Mouse (Mus musculus) megakaryocyte, embryonic 14.5 days (primary cell): ENCODE data around the gene Pnpla2. TPM values are rescaled to one million over a fixed set of nuclear protein-coding genes. Genes with fewer than 3 reads are reported as not detected.

Experiments
- H3K27me3 ChIP-seq: replicated peaks from 2 replicates; pipeline ENCODE3; 2012; ENCODE audit warnings: inconsistent platforms
- H3K36me3 ChIP-seq: replicated peaks from 2 replicates; pipeline ENCODE3; 2012; ENCODE audit warnings: low read length, inconsistent platforms, mixed read lengths
- H3K4me1 ChIP-seq: 2 replicates; pipeline ENCODE4 v1.6.1; 2012; ENCODE audit warnings: inconsistent platforms
- H3K4me3 ChIP-seq: replicated peaks from 2 replicates; pipeline ENCODE3; 2012; ENCODE audit warnings: moderate library complexity, mild to moderate bottlenecking, inconsistent platforms
- H3K9me3 ChIP-seq: 2 replicates; pipeline ENCODE4 v1.6.1; 2012; ENCODE audit warnings: inconsistent platforms
- FLI1 ChIP-seq: IDR thresholded peaks from 2 replicates; pipeline ENCODE4 v1.6.1; 2012; ENCODE audit warnings: low read length, inconsistent platforms, mixed read lengths
- GATA1 ChIP-seq: IDR thresholded peaks from 3 replicates; pipeline ENCODE4 v1.6.1; 2012; ENCODE audit warnings: mixed read lengths, low read length, inconsistent platforms, borderline replicate concordance
- polyA plus RNA-seq: library from polyadenylated mRNA; stranded (reverse); fragments of >175 nt; gene quantifications from 2 replicates; pipeline ENCODE4 v1.2.3, GENCODE M21; 2012; ENCODE audit warnings: low replicate concordance; ENCODE audit not compliant: insufficient read depth

Gene Pnpla2
- polyA plus RNA-seq, 1 experiment = 230 TPM

GRCm38 (mm10) chr7:141417731-141418681 is 37.0 kb upstream of the Pnpla2 start:
- TF ChIP-seq GATA1 (no peak), FLI1 (no peak)
- no peak overlapping the region for H3K4me3 ChIP-seq
- H3K36me3 ChIP-seq = no peaks in the 10 kb centered on the region
- no peaks in the 10 kb centered on the region for H3K27me3 ChIP-seq
- H3K9me3 ChIP-seq = no peaks in the 10 kb centered on the region
- H3K4me1 ChIP-seq = peaks cover 33% of the 10 kb centered on the region

GRCm38 (mm10) chr7:141418970-141419369 is 36.0 kb upstream of the Pnpla2 start:
- H3K4me3 ChIP-seq = no peak overlapping the region

GRCm38 (mm10) chr7:141420030-141420702 is 34.8 kb upstream of the Pnpla2 start:
- Histone ChIP-seq H3K27me3 (peaks cover 7% of the 10 kb centered on the region), H3K4me3 (no peak overlapping the region), H3K4me1 (peaks cover 25% of the 10 kb centered on the region), H3K9me3 (no peaks in the 10 kb centered on the region), H3K36me3 (no peaks in the 10 kb centered on the region)
- no peak for TF ChIP-seq GATA1
- no peak for TF ChIP-seq FLI1

More at GRCm38 (mm10) chr7:141418970-141419369, 36.0 kb upstream of the Pnpla2 start:
- Histone ChIP-seq H3K4me1 (peaks cover 33% of the 10 kb centered on the region), H3K9me3 (no peaks in the 10 kb centered on the region), H3K27me3 (peaks cover 4% of the 10 kb centered on the region), H3K36me3 (no peaks in the 10 kb centered on the region)
- TF ChIP-seq GATA1 = no peak
- TF ChIP-seq FLI1 = no peak

- peaks cover 38% of the 10 kb centered on the region for H3K4me1 ChIP-seq
- peaks cover 15% of the 10 kb centered on the region for H3K27me3 ChIP-seq
- no peaks in the 10 kb centered on the region for H3K9me3 ChIP-seq
- no peak overlapping the region for H3K4me3 ChIP-seq
- no peak for TF ChIP-seq GATA1
- no peak for TF ChIP-seq FLI1
- no peaks in the 10 kb centered on the region for H3K36me3 ChIP-seq
Measured at GRCm38 (mm10) chr7:141423811-141424210, 31.2 kb upstream of the Pnpla2 start.

GRCm38 (mm10) chr7:141426948-141427730 is 27.9 kb upstream of the Pnpla2 start:
- no peaks in the 10 kb centered on the region for H3K9me3 ChIP-seq
- H3K4me3 ChIP-seq = no peak overlapping the region
- TF ChIP-seq FLI1 (no peak), GATA1 (no peak)

GRCm38 (mm10) chr7:141428701-141429100 is 26.3 kb upstream of the Pnpla2 start:
- H3K36me3 ChIP-seq = peaks cover 40% of the 10 kb centered on the region
- H3K9me3 ChIP-seq = no peaks in the 10 kb centered on the region
- H3K4me1 ChIP-seq = peaks cover 54% of the 10 kb centered on the region
- TF ChIP-seq FLI1 = no peak
- no peak for TF ChIP-seq GATA1
- peaks cover 11% of the 10 kb centered on the region for H3K27me3 ChIP-seq
- no peak overlapping the region for H3K4me3 ChIP-seq

More at GRCm38 (mm10) chr7:141426948-141427730, 27.9 kb upstream of the Pnpla2 start:
- Histone ChIP-seq H3K36me3 (peaks cover 24% of the 10 kb centered on the region), H3K4me1 (peaks cover 42% of the 10 kb centered on the region), H3K27me3 (peaks cover 15% of the 10 kb centered on the region)

- peaks cover 11% of the 10 kb centered on the region for H3K27me3 ChIP-seq
- TF ChIP-seq FLI1 (no peak), GATA1 (no peak)
- no peak within 1 kb of the TSS for H3K4me3 ChIP-seq
- no peaks in the 10 kb centered on the region for H3K9me3 ChIP-seq
- H3K4me1 ChIP-seq = peaks cover 60% of the 10 kb centered on the region
- H3K36me3 ChIP-seq = peaks cover 46% of the 10 kb centered on the region
Measured at GRCm38 (mm10) chr7:141429310-141429709, 25.7 kb upstream of the Pnpla2 start, which contains the start of gene Cend1. Gene Cend1, minus strand, starts transcription at chr7:141429491.

GRCm38 (mm10) chr7:141429840-141430584 is 25.0 kb upstream of the Pnpla2 start:
- TF ChIP-seq GATA1 (no peak), FLI1 (no peak)
- H3K4me1 ChIP-seq = peaks cover 67% of the 10 kb centered on the region
- no peaks in the 10 kb centered on the region for H3K9me3 ChIP-seq
- H3K4me3 ChIP-seq = no peak overlapping the region
- H3K36me3 ChIP-seq = peaks cover 47% of the 10 kb centered on the region
- peaks cover 8% of the 10 kb centered on the region for H3K27me3 ChIP-seq

- TF ChIP-seq GATA1 (no peak), FLI1 (no peak)
- Histone ChIP-seq H3K4me1 (peaks cover 71% of the 10 kb centered on the region), H3K27me3 (peaks cover 5% of the 10 kb centered on the region), H3K4me3 (no peak overlapping the region), H3K36me3 (peaks cover 47% of the 10 kb centered on the region), H3K9me3 (no peaks in the 10 kb centered on the region)
Measured at GRCm38 (mm10) chr7:141430585-141431240, 24.3 kb upstream of the Pnpla2 start.
